Mouse (Mus musculus): Measurements from ENCODE around the gene Klhl40.

Klhl40 gene

GRCm38 (mm10) chr9:121777484-121778065 is at the start of gene Klhl40:
Klhl40 (plus strand) TSS chr9:121777607.
- DNase-seq (ENCODE audit: extremely low spot score, low read depth, low spot score): no peak

GRCm38 (mm10) chr9:121740490-121740889 is 36.9 kb upstream of the Klhl40 start:
- DNase-seq (ENCODE audit: extremely low spot score, low read depth, low spot score): no peak

GRCm38 (mm10) chr9:121741168-121741567 is 36.2 kb upstream of the Klhl40 start:
- DNase-seq (ENCODE audit: extremely low spot score, low read depth, low spot score): no peak

- DNase-seq (ENCODE audit: extremely low spot score, low read depth, low spot score): no peak
Observed at GRCm38 (mm10) chr9:121744051-121744450, 33.4 kb upstream of the Klhl40 start.

GRCm38 (mm10) chr9:121752774-121753173 is 24.6 kb upstream of the Klhl40 start:
- DNase-seq (ENCODE audit: extremely low spot score, low read depth, low spot score): no peak

GRCm38 (mm10) chr9:121754624-121755023 is 22.8 kb upstream of the Klhl40 start:
- no peak for DNase-seq (ENCODE audit: extremely low spot score, low read depth, low spot score)

GRCm38 (mm10) chr9:121756785-121757184 is 20.6 kb upstream of the Klhl40 start:
- no peak for DNase-seq (ENCODE audit: extremely low spot score, low read depth, low spot score)

- DNase-seq (ENCODE audit: extremely low spot score, low read depth, low spot score): no peak
Observed at GRCm38 (mm10) chr9:121757432-121757831, 20.0 kb upstream of the Klhl40 start.

- no peak for DNase-seq (ENCODE audit: extremely low spot score, low read depth, low spot score)
Observed at GRCm38 (mm10) chr9:121757835-121758814, 19.3 kb upstream of the Klhl40 start.

- no peak for DNase-seq (ENCODE audit: extremely low spot score, low read depth, low spot score)
Observed at GRCm38 (mm10) chr9:121759091-121760081, 18.0 kb upstream of the Klhl40 start, which contains the start of gene Zfp651. Zfp651 (plus strand) TSS chr9:121759330.

GRCm38 (mm10) chr9:121760271-121761090 is 16.9 kb upstream of the Klhl40 start:
- DNase-seq (ENCODE audit: extremely low spot score, low read depth, low spot score): no peak

- no peak for DNase-seq (ENCODE audit: extremely low spot score, low read depth, low spot score)
Observed at GRCm38 (mm10) chr9:121761091-121761665, 16.2 kb upstream of the Klhl40 start.

GRCm38 (mm10) chr9:121761787-121762186 is 15.6 kb upstream of the Klhl40 start:
- no peak for DNase-seq (ENCODE audit: extremely low spot score, low read depth, low spot score)

- no peak for DNase-seq (ENCODE audit: extremely low spot score, low read depth, low spot score)
Observed at GRCm38 (mm10) chr9:121762248-121762647, 15.2 kb upstream of the Klhl40 start.

GRCm38 (mm10) chr9:121762761-121763160 is 14.6 kb upstream of the Klhl40 start:
- DNase-seq (ENCODE audit: extremely low spot score, low read depth, low spot score): no peak

- DNase-seq (ENCODE audit: extremely low spot score, low read depth, low spot score): no peak
Observed at GRCm38 (mm10) chr9:121763716-121764115, 13.7 kb upstream of the Klhl40 start.

GRCm38 (mm10) chr9:121765166-121765855 is 12.1 kb upstream of the Klhl40 start:
- DNase-seq (ENCODE audit: extremely low spot score, low read depth, low spot score): no peak

- no peak for DNase-seq (ENCODE audit: extremely low spot score, low read depth, low spot score)
Observed at GRCm38 (mm10) chr9:121772412-121772811, 5.0 kb upstream of the Klhl40 start.

- no peak for DNase-seq (ENCODE audit: extremely low spot score, low read depth, low spot score)
Observed at GRCm38 (mm10) chr9:121775951-121776350, 1.5 kb upstream of the Klhl40 start.

Measured in hindlimb bud, embryonic 11.5 days (tissue).